Mouse (Mus musculus) layer of hippocampus, adult 11-12 months (tissue): ENCODE measurements at regions not wholly inside any gene's neighbourhood (a gene's known extent, or its start where the extent isn't known, plus 50 kb on each side); places are given as distances from the start of the nearest gene placed in this dataset.
"Not testable (repeated sequence)": the region's sequence is repeated elsewhere in the genome, so short reads cannot be mapped to it uniquely, and the experiment has no call there.

Experiments
- DNase-seq: peaks from one replicate; pipeline ENCODE4 v3.0.0; 2022; ENCODE audit warnings: low spot score

DNA sequence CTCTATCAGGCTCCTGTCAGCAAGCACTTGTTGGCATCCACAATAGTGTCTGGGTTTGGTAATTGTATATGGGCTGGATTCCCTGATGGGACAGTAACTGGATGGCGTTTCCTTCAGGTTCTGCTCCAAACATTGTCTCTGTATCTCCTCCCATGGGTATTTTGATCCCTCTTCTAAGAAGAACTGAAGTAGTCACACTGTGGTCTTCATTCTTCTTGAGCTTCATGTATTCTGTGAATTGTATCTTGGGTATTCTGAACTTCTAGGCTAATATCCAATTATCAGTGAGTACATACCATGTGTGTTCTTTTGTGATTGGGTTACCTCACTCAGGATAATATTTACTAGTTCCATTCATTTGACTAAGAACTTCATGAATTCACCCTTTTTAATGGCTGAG, 119.2 kb upstream of the Gm21119 start:
- not testable (repeated sequence) for DNase-seq

- not testable (repeated sequence) for DNase-seq
These were observed 100.8 kb upstream of the Gm21119 start for GRCm38 (mm10) chr8:20513920-20514319.

DNA sequence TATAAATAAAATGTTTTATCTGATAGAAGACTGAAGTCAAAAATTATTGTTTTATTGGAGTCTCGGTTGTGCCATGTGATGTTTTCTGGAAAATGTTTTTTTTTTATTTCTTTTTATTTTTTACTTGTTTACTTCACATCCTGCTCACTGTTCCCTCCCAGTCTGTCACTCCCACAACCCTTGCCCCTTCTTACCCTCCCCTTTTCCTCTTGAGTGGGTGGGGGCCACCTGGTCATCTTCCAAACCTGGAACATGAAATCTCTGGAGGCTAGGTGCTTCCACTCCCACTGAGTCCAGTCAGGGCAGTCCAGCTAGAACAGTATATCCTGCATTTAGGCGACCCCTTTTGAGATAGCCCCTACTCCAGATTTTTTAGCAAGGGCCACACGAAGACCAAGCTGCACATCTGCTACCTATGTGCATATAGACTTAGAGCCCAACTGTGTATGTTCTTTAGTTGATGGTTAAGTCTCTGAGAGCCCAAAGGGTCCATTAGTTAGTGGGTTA, 98.3 kb upstream of the Gm21119 start:
- DNase-seq, result not testable (repeated sequence)

DNA sequence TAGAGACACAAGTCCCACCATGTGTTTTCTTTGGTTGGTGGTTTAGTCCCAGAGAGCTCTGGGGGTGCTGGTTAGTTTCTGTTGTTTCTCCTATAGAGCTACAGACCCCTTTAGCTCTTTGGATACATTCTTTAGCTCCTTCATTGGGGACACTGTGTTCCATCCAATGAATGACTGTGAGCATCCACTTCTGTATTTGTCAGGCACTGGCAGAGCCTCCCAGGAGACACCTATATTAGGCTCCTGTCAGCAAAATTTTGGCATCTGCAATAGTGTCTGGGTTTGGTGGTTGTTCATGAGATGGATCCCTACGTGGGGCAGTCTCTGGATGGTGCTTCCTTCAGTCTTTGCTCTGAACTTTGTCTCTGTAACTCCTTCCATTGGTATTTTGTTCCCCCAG, 97.2 kb upstream of the Gm21119 start:
- not testable (repeated sequence) for DNase-seq

- DNase-seq, result not testable (repeated sequence)
These were observed 90.2 kb upstream of the Gm21119 start for GRCm38 (mm10) chr8:20524539-20524938.

- not testable (repeated sequence) for DNase-seq
These were observed 85.7 kb upstream of the Gm21119 start for GRCm38 (mm10) chr8:20529048-20529447.

DNA sequence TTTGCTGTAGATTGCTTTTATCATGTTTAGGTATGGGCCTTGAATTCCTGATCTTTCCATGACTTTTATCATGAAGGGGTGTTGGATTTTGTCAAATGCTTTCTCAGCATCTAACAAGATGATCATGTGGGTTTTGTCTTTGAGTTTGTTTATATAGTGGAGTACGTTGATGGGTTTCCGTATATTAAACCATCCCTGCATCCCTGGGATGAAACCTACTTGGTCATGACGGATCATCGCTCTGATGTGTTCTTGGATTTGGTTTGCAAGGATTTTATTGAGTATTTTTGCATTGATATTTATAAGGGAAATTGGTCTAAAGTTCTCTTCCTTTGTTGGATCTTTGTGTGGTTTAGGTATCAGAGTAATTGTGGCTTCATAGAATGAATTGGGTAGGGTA, 75.7 kb upstream of the Gm21119 start:
- DNase-seq, result not testable (repeated sequence)

GRCm38 (mm10) chr8:20544084-20544483, 70.6 kb upstream of the Gm21119 start:
- DNase-seq, result not testable (repeated sequence)

DNA sequence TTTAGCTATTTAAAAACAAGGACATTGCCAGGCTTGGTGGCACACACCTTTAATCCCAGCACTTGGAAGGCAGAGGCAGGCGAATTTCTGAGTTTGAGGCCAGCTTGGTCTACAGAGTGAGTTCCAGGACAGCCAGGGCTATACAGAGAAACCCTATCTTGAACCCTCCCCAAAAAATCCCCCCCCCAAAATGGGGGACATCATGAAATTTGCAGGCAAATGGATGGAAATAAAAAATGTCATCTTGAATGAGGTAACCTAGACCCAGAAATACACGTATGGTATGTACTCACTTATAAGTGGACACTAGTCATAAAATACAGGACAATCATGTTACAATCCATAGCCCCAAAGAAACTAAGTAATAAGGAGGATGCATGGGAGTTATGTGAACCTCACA, 69.4 kb upstream of the Gm21119 start:
- DNase-seq, result not testable (repeated sequence)

DNA sequence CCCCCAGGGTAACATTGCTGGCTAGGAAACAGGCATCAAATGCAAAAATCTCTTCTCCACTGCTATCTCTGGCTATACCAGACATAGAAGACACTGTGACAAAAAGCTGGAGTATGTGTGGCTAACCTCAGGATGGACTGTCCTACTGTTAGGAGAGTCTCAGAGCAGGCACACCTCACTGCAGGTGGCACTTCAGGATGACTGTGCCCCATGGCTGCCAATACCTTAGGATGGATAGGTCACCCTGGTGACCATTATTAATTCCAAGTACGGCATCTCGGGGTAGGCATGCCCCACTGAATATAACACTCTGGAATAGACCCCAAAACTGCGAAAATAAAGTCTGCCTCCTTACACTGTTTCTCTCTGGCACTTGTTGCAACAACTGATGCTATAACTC, 68.3 kb upstream of the Gm21119 start:
- not testable (repeated sequence) for DNase-seq

DNA sequence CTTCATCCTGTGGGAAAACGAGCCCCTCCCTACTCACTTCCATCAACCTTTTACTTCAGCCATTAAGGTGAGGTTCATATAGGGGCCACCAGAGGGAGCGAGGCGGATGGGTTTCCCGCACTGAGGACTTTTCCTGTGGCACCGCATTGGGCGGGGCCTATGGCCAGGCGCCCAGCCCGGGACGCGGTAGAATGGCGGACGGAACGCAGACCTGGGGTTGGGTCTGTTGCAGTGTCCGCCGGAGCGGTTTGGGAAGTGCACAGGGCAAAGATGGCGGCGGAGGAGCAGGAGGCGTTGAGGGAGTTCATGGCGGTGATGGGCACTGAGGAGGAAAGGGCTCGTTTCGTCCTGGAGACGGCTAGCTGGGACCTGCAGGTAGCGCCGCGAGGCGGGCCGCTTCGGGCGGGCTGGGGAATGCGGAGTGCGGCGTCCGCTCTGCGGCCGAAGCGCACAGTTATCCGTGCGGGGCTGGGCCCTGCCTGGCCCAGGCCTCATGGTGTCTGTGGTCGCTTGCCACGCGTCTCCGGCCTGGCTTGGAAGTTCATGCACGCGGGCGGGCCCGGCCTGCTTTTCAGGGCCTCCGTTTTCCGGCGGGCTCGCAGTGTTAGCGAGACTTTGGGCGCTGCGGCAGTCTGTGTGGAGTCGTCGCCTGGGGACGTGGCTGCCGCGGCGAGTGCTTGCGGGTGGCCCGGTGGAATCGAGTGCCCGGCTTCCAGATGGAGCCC, 64.5 kb upstream of the Gm21119 start:
- DNase-seq, result peak; percentile 97

GRCm38 (mm10) chr8:20556501-20557181, 58.1 kb upstream of the Gm21119 start:
- not testable (repeated sequence) for DNase-seq

DNA sequence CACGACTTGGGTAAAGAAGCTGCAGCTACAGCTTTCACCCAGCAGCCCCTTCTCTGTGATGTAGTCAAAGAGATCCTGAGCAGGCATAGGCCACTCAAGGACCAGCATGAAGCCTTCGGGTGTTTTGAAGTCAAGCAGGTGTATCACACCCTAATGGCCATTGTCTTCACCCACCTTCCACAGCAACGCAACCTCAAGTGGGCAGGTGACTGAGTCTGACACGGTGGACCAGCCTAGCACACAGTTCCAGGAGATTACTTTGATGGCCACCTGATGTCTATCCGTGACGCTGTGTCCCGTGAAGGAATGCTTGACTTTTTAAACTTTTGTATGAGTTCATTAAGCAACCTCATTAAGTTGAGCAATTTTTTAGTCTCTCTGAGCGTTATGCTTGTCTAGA, 57.5 kb upstream of the Gm21119 start:
- DNase-seq, result not testable (repeated sequence)

GRCm38 (mm10) chr8:20557609-20558008, 57.1 kb upstream of the Gm21119 start:
- not testable (repeated sequence) for DNase-seq
